Mouse (Mus musculus): Measurements from ENCODE around the gene Apoe. TPM values are rescaled to one million over a fixed set of nuclear protein-coding genes. Genes with fewer than 3 reads are reported as not detected.

Apoe gene
- total RNA-seq (2021): 972 and 3,675 TPM in 2 replicates
- long read RNA-seq, experiment 1, transcript Apoe-206 (4 exons, 1,408 nt): major isoform, 1,063 of 1,941 reads
- long read RNA-seq, experiment 1, transcript Apoe-205 (3 exons, 1,221 nt): minor isoform, 29 of 1,941 reads
- long read RNA-seq, experiment 1, partial matches to known transcripts: 14 of 1,941 reads
- long read RNA-seq, experiment 1, other reads (novel, unspliced or antisense): 833 of 1,941 reads
- long read RNA-seq, experiment 2, transcript Apoe-206 (4 exons, 1,408 nt): major isoform, 5,226 of 10,938 reads
- long read RNA-seq, experiment 2, transcript Apoe-204 (5 exons, 817 nt): minor isoform, 7 of 10,938 reads
- long read RNA-seq, experiment 2, transcript Apoe-205 (3 exons, 1,221 nt): minor isoform, 142 of 10,938 reads
- long read RNA-seq, experiment 2, partial matches to known transcripts: 59 of 10,938 reads
- long read RNA-seq, experiment 2, other reads (novel, unspliced or antisense): 5,503 of 10,938 reads

DNA sequence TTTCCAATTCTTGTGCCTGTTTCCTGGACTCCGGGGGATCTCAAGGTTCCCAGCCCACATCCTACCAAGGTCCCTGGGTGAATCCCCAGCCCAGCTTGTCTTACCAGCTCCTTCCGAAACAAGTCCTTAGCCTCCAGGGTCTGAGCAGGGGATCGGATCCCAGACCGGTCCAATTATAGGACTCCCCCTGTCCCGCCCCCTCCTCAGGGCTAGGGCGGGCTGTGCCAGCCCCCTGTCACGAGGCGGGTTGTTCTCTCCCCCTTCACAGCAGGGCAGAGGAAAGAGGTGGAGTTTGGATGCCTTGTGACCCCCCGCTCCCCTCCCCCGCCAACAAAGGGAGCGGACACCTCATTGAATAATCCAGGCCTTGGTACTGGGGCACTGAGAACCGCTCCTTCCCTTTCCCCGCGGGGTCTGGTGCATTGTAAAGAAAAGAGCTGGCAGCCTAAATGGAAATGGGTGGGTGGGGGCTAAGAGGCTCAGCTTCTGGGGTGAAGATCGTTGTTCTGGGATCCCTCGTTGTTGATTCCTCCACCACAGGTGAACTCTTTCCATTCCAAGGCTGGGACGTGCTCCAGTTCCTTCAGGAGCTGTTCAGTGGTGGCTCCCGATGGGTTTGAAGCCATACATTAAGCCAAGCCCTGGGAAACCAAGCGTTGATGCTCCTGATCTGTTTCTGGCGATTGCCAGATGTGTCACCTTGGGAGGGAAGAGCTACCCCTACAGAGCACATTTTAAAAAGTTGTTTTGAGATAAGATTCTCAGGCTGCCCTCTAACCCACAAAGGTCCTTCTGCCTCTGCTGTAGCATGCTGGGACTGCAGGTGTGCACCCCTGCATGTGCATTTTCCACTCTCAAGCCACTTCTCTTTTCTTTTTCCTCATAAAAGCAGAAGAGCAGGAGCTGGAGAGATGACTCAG lies at the start of gene Apoe:
Apoe (minus strand) TSS at position 282 of the 920 bp plus-strand sequence.
- DNase-seq: peak; percentile 75

DNA sequence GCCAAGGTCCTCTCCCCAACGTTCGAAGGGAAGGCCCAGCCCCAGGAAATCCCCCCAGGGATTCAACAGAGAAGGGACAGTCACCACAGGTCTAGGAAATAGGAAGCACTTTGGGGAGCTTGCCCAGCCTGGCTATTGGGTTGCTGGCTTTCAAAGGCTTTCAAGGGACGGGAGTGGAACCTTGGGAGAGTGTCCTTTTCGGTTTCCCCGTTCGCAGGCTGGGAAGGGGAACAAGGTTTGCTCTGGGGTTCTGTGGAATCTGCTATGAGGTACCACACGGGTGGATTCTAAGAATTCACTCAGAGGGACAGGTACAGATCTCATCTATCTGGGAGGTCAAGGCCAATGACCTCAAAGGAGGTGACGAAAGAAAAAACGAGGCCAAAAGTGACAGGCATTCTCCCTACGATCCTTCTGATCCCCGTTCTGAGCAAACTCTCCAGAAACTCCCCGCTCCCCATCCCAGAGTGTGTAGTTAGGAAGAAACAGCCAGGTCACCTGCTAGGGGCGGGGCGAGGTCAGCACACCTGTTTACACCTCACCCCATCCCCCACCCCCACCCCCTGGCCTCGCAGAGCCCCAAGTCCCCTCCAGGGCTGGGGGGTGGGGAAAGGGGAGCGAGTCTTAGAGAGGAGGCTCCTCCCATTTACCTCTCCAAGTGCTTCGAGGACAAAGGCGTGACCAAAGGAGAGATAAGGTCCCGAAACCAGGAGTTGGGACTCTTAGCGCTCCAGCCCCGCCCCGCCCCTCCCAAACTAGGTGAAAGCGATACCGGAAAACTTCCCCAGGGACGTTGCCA lies 48.6 kb upstream of the Apoe start:
- DNase-seq: peak; percentile 57

DNA sequence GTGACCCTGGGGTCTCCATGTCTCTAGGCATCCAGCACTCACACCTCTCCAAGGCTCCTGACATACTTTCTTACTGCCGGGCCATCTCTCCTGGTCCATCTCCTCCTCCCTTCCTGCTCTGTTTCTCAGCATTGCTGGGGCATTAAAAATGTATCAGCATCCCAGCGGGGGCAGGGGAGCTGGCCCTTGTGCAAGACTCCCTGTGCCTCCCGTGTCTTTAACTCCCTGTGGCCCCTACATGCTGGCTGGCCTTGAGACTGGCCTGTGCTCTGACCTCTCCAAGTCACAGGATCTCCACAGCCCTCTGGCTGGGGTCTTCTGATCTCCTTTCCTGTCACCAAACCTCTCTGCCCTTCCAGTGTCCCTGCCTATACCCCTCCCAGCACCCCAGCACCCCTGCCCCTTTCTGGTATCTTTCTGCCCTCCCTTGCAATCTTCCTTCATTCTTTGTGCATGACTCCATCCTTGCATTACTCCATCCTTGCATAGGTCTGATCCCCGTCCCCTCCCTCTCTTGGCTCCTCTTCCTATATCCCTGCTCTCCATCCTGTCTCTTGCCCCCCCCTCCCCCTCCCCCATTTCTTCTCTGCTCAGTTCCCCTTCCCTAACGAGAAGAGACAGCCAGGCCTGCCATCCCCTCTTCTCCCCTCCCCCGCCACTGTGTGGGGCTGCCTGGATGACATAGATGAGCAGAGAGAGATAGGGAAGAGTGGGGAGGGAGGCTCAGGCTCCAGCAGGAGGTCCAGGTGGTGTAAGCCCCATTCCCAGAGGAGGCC lies 47.6 kb upstream of the Apoe start:
- DNase-seq: no peak

DNA sequence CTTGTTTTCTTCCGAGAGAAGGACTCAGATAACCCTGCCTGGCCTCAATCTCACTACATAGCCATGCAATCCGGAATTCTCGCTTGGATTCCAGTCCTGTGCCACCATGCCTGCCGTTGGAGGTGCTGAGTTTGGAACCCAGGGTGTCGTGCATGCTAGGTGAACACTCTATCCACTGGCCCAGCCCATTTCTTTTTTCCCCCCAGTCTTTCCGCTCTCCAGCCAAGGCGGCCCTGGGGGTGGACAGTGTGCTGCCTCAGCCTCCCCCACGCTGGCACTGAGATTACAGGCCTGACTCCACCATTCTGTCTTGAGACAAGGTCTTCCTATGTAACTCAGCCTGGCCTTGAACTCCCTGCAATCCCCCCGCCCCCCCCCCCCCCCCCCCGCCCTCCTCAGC lies 47.0 kb upstream of the Apoe start:
- DNase-seq: no peak

DNA sequence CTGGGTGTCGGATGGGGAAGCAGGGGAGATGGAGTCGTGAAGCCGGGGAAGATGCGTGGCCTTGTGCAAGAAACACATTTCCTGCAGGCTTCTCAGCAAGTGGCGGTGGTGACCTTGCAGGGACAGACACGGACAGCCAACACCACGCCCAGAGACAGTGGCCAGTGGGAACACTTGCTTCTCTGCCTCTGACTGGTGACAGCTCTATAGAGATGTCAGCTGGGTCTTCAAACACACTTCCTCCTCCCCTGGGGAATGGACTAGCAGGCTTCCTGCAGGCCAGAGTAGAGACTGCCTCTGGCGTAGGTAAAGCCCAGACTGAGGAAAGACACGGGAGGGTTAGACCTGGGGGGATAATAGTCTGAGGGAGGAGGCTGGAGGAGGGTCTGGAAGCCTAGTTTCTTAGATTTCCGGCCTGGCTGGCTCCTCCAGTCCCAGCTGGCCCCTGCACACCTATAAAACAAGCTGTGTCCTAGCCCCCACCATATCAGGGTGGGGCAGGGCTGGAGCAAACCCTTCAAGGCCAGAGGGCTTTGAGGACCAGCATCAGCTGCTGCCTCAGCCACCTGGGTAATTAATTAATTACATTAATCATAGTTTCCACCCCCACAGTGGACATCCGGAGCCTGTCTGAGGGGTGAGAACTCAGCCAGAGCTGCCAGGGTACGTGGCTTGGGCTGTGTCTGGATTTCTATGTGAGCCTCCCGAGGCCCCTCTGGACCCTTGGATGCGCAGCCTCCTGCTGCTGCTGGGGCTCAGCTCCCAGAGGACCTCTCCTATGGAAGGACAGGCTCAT lies 45.8 kb upstream of the Apoe start:
- DNase-seq: peak; percentile 84

DNA sequence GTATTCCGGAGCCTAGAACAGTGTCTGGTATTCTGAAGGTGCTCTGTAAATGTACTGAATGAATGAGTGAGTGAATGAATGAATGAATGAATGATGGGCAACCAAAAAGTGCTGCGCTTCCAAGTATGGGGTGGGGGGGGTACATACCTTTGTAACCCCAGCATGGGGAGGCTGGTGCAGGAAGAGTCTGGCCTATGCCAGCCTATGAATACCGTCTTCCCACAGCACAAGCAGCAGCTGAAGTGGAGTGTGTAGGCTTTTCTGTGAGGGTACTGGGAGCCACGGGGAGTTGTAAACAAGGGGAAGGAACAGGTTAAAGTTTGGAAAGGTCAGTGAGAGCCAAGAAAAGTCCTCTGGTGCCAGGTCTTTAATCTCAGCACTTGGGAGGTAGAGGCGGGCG lies 44.8 kb upstream of the Apoe start:
- DNase-seq: no peak

DNA sequence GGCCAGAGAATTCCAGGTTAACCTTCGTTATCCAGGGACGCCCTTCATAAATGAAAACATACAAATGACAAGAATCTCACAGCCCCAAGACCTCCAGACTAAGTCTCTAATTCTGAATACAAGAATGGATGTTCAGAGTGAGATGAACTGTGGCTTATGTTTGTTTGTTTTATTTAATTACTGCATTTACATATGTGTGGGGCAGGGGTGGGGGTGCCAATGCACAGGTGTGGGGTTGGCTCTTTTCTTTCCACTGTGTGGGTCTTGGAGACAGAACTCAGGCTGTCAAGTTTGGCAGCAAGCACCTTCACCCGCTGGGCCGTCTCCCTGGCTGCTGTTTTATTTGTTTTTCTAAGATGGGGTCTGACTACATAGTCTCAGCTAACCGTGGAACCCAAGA lies 43.5 kb upstream of the Apoe start:
- no peak for DNase-seq

DNA sequence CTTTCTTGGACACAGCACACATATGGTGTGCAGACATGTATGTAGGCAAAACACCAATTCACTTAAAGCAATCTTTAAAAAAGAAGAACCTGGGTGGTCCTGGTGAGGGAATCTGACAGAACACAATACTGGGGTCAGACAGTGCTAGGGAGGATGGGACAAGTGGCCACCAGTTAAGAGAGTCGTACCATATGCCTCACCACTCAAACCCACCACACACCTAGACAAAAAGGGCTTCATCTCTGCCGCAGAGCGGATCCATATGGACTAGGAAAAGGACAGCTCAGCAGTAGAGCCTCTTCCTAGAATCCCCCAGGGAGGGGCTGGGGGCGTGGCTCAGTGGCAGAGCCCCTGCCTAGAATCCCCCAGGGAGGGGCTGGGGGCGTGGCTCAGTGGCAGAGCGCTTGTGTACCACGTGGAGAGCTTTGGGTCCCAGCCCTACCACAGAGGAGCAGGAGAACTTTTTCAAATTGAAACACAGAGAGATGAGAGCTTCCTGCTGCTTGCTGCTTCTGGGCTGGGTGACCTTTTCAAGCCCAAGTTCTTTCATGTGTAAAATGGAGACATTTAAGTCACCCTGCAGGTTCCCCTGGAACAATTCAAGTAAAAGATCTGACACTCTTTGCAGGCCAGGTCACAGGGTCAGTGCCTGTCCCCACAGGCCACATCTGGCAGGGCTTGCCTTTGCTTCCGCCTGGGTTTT lies 42.5 kb upstream of the Apoe start:
- peak; percentile 74 for DNase-seq

DNA sequence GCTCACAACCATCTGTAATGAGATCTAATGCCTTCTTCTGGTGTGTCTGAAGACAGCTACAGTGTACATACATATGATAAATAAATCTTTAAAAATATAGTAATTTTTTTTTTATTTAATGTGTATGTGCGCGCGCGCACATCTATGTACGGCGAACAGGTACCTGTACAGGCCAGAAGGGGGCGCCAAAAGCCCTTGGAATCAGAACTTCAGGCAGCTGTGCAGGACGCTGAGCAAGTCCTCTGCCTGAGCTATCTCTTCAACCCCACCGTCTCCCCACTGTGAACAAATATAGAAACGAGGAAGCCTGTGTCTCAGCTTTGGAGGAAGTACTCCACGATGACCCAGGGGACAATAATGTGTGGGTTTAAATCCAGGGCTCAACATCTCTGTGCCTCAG lies 41.3 kb upstream of the Apoe start:
- DNase-seq: peak; percentile 63

DNA sequence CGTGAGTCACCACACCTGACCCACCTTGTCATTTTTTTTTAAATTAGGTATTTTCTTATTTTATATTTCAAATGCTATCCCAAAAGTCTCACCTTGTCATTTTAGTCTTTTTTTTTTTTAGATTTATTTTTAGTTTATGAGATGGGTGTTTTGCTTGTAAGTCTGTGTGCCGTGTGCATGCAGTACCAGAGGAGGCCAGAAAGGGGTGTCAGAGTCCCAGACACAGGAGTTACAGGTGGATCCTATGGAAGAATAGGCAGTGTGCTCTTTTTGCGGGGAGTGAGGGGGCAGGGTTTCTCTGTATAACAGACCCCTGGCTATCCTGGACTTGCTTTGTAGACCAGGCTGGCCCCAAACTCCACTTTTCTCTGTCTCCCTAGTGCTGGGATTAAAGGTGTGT lies 39.8 kb upstream of the Apoe start:
- no peak for DNase-seq

DNA sequence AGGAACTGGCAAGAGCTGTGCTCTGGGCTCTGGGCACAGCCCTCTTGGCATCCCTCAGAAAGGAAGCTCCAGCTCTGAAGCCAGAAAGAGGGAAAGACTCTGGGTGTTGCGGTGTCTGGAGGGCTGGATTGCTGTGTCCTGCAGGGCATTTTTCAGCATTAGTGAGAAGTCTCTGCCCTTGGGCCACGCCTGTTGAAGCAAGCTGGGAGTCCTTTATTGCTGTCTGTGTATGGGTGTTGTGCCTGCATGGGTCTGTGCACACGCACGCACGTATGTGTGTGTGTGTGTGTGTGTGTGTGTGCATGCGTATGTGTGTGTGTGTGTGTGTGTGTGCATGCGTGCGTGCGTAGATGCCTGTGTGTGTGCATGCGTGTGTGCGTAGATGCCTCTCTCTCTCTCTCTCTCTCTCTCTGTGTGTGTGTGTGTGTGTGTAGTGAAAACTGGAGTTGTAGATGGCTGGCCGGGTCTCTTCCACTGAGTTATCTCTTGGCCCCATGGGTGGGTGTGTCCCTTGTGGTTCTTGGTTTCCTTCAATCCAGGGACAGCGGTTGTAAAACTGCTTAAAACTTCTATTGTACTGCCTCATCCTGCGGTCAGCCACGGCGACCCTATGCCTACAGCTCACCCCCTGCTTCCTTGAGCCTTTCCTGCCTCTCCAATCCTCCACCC lies 37.5 kb upstream of the Apoe start:
- DNase-seq: peak; percentile 45

DNA sequence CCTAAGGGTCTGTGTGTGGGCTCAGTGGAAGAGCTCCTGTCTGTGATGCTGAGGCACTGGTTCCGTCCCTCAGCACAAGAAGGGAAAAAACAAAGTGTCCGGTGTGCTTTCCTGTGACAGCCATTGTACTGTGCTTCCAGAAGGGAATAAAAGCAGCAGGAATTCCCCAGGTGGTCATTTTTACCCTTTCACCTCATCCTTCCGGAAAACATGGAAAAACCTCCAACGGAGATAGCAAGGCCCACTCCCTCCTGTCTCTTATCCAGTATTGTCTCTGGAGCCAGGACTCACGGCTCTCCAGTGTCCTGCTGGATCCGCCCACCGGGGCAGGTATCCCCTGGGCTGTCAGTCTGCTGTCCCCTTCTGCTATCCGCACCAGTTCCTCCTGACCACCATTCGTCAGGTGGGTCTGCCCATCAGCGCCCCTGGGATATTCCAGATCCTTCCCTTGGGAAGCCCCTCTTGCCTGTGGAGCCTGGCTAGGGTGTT lies 35.2 kb upstream of the Apoe start:
- peak; percentile 32 for DNase-seq

DNA sequence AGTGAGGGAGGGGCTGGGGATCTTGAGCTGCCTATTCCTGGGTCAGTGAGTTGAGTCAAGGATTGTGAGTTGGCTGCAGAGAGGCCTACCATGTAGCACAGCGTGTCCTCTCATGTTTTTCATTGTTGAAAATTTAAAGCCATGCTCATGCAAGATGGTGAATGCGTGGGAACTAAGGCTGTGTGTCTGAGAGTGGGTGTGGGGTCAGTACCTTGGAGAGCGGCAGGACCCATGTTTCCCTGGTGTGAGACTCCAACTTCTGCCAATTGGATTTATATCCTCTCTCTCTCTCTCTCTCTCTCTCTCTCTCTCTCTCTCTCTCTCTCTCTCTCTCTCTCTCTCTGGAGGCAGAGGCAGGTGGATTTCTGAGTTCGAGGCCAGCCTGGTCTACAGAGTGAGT lies 27.6 kb upstream of the Apoe start:
- no peak for DNase-seq

DNA sequence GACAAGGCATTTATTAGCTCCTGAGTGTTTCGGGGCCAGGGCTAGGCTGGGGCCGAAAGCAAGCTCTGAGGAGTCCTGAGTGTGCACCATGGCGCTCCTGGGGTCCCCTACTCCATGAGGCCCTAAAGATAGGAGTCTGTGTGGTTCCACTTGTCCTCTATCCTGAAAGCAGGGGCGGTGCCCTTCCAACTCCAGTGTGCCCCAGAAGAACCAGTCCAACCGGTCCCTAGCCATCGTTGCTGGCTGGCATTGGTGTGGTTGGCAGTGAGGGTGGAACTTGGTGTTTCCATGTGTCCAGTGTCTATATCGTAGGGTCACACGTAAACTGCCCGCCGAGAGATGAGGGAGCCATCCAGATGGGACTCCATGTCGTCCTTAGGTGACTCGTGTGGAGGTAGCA lies 25.2 kb upstream of the Apoe start:
- no peak for DNase-seq

DNA sequence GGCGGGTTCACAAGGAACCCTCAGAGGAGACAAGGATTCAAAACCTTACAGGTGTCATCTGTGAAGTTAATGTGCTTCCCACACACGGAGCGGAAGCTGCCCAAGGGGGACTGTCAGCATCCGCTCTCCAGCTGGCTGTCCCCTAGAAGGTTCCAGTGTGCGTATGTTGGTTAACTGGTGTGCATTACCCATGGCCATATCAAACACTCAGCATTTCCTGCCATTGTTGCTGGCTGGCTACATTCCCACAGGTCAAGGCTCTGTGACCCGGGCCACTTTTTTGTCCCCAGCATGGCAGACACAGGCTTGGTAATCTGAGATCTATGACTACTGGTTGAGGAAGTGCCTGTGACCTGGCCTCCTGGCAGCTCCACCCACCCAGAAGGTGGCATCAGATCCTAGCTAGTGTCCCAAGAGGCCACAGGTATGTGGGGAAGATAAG lies 23.8 kb upstream of the Apoe start:
- peak; percentile 70 for DNase-seq

DNA sequence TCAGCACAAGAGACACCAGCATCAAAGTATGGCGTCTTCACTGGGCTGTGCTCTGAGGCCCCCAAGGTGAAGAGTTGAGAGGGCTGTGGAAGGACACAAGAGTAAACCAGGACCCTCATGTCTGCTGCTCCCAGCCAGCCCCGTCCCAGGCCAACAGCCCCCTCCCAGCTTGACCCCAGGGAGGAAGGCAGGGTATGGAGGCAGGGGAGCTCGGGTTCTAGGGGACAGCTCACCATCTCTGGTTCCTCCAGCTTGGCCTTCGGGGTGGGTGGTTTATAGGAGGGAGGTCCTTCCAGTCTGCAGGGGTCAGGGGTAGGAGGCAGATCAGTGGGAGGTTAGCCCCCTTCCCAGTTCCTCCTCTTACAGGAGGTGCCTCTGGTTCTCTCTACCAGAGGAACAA lies 20.2 kb upstream of the Apoe start:
- no peak for DNase-seq

DNA sequence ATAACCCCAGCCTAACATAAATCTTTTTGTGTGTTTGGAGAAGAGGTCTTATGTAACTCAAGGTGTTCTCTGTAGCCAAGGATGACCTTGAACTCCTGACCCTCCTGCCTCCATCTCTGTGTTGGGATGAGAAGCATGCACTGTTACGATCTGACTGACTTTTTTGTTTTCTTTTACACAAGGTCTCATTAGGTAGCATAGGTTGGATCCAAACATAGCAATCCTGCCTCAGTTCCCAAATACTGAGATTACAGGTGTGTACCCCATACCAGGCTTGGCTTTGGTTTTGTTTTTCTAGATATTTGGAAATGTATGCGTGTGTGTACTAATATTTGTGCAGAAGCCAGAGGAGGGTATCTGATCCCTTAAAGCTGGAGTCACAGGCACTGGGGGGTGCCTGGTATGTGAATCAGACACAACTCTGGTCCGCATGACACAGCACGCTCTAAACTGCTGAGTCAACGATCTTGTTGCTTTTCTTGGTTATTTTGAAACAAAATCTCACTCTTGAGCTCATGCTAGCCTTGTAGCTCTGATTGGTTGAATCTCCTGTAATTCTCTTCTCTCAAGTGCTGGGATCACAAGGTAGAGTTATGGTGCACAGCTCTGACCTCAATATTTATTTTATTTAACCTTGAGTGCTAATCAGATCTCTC lies 19.4 kb upstream of the Apoe start:
- no peak for DNase-seq

DNA sequence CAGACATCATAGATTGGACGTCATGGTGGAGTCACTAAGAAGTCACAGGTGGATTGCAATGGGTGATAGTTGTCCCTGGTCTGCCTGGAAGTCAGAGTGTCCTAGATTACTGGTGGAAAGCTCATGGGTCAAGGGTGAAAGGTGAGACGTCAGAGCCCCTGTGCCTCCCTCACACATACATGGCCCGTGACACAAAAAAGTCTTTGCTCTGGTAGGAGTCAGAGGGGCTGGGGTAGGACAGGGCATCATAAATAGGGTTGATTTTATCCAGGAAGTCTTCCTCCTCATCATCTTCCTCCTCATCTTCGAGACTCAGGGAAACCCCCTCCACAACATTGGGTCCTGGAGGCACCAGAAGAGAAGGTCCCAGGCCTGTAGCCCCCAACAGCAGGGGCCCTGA lies 18.4 kb upstream of the Apoe start:
- DNase-seq: no peak

DNA sequence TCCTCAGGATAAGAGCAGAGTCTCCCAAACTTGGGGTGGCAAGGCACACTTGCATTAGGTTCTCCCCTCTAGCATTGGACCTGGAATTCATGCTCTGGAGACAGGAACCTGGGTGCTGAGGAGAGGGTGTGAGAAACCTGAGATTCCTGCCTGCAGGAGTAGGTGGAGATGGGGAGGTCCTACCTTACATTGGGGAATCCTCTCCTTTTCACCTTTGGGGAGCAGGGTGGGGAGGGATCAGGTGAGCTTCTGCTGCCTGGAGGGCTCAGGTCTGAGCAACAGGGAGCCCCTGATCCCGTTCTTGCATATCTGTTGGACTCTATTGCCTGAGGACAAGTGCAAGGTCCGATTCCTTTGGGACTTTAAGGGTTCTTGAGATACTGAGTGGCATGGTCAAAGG lies 17.8 kb upstream of the Apoe start:
- no peak for DNase-seq

All from adrenal gland, postnatal 14 days (tissue).